Mouse (Mus musculus) testis, postnatal 14 days (tissue): ENCODE results near the gene Gnai1.
"Not testable (repeated sequence)": the region's sequence is repeated elsewhere in the genome, so short reads cannot be mapped to it uniquely, and the experiment has no call there.

Experiments used
- DNase-seq: peaks from one replicate; pipeline ENCODE4 v3.0.0; 2021; ENCODE audit warnings: low spot score

Gnai1 gene

GRCm38 (mm10) chr5:18360281-18360819 is at the start of gene Gnai1:
Gene Gnai1, minus strand, starts transcription at chr5:18360355.
- DNase-seq = peak; percentile 83

- no peak for DNase-seq
Observed at GRCm38 (mm10) chr5:18367864-18368263, 7.7 kb upstream of the Gnai1 start.

DNA sequence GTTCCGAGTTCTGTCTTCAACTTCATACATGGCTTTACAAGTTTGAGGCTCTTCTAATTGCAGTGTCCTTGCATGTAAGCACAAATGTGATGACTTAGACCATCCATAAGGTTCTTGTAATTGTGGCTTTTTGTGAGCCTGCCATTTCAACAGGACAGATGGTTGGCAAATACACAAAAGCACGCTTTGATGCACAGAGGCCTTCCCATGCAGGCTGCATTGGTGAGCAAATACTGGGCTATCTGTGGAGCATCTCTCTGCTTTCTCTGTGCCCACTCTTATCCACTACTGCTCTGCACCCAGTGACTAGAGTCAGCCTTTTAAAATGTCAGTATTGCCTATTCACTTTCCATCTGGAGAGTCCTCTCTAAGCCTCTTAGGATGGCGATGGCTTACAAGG is 5.3 kb upstream of the Gnai1 start:
- no peak for DNase-seq

DNA sequence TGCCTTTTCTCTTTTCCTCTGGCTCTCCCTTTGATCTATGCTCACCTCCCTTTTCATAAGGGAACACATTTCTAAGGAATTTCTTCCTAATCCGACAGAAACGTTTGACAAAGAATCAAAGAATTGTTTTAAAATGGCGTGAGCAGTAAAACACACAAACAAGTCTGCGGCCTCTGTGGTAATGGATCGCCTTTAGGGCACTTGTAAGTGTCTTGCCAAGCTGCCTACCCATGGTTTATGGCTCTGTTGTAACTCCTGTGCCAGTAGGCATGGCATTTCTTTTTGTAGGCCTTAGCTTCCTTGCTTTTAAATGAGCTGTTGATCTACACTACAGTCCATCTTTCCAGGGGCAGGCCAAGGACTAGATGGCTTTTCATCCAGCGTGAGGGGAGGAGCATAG is 801 bp upstream of the Gnai1 start:
- DNase-seq = no peak

DNA sequence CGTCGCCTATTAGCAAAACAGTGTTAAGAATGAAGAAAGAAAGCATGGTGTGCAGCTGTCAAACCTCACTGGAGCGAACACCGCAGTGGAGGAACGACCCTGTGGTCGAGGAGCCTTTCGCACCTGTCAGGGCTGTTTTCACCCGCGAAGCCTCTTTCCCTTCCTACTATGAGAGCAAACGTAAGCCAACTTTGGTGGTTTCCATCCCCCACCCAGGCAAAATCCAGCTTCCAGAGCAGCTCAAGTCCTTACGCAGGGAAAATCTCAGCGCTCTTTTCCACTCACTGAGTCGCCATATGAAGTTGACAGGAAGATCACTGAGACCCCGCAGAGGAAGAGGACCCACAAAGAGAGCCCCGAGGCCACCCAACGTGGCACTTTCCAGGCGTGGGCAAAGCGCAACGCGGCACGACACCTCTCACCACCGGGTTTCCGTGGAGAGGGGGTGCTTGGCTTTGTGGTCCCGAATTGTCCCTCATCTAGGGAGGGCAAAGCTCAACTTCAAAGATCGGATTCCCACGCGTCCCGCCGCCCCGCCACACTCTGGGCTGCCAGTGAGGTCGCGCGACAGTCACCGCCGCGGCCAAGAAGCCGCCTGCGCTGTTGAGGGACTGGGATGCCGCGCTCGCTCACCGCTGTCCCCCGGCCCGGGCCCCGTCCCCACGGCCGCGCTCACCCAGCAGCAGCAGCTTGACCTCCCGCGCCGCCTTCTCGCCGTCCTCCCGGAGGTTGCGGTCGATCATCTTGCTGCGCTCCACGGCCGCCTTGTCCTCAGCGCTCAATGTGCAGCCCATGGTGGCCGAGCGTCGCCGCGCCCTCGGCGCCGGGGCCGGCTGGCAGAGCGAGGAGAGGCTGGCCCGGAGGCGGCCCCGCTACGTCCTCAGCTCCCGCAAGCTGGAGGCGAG is 527 bp downstream of the Gnai1 start:
- DNase-seq = peak; percentile 35

DNA sequence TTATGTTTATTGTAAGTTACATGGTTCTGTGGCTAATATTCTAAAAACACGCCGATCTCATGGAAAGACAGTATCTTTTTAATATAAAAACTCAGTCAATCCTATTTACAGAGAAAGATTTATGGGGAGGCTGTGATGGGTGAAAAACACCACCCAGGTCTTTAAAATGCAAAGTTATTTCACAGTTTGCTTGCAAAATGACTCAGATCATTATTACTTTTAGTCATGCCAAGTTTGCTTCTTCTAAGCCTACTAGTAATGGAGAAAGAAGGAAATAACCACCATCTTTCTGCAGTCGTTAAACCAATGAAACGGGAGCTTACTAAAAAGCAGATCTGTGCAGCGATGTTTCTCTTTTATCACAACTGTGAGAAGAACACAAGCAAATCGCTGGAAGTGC is 1.4 kb downstream of the Gnai1 start:
- DNase-seq = no peak

DNA sequence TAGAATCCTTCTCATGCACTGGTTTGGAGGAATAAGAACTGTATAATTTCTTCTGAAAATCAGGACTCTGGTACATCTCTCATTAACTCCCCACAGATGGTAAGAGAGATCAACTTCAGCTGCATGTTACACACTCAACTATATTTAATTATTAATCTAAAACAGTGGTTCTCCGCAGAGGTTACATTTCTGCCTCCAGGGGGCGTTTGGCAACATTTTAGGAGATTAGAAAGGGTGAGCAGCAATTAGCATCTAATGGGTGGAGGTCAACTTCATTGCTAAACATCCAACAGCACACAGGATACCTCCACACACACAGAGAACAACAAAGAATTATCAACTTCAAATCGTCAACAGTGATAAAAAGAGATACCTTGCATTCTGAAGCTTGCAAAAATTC is 2.0 kb downstream of the Gnai1 start:
- no peak for DNase-seq

- DNase-seq = no peak
Observed at GRCm38 (mm10) chr5:18347297-18347696, 12.9 kb downstream of the Gnai1 start.

DNA sequence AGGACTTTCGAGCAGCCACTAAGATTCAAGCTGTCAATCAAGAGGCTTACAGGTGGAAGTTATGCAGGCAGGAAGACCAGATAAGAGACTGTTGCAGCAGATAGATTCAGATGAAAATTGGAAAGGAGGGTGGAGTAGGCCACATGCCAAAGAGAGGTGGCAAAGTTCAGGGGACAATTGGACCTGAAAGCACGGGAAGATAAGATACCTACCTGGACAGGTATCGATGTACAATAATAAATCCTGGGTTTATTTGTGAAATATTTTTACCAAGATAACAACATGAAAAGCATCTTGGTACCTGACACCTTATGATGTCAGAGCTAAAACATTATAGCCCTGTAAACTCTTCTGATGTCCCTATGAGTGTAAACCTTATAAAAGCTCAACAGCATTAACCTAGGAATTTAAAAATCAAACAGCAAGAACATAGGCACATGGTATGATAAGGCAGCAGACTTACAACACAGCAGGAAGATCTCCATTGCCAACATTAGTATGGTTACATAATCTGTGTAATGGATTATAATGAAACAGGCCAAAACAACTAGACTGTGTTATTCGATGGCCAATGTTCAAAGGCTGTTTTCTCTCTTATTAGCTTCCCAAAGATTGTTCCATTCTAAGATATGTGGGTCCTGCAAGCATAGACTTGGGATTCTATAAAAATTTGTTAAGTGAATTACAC is 16.6 kb downstream of the Gnai1 start:
- DNase-seq = no peak

DNA sequence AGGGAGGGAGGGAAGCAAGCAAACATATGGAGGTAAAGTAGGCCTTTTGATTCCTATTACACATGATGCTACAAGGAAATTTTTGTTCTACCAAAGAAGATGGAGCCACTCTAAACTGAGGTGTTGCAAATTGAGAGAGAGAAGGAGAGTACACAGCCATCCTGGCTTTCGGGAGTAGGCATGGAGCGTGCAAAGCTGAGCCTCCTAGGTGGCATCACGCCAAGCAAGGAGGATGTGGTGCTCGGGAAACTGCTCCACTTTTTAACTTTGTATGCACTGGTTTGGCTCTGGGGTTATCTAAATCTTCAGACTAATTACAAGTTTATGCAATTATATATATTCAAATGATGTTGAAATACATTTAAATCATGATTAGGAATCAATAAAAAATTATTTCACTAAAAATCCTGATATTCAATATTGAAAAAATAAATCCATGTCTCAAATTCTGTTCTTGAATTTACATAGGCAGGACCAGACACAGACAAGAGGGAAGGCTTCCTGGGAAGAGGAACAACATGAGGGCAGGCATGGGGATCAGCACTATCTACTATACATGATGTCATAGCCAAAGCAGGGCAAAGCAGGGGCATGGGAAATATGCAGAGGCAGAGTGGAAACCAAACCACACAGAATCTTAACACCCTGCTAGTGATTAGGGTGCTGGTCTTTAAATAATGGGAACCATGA is 17.2 kb downstream of the Gnai1 start:
- DNase-seq = no peak

- DNase-seq = not testable (repeated sequence)
Observed at GRCm38 (mm10) chr5:18341876-18342275, 18.3 kb downstream of the Gnai1 start.

- DNase-seq = no peak
Observed at GRCm38 (mm10) chr5:18332256-18332655, 27.9 kb downstream of the Gnai1 start.

GRCm38 (mm10) chr5:18330726-18331125 is 29.4 kb downstream of the Gnai1 start:
- DNase-seq = no peak

- DNase-seq = no peak
Observed at GRCm38 (mm10) chr5:18326159-18326558, 34.0 kb downstream of the Gnai1 start.

GRCm38 (mm10) chr5:18323534-18323933 is 36.6 kb downstream of the Gnai1 start:
- no peak for DNase-seq

DNA sequence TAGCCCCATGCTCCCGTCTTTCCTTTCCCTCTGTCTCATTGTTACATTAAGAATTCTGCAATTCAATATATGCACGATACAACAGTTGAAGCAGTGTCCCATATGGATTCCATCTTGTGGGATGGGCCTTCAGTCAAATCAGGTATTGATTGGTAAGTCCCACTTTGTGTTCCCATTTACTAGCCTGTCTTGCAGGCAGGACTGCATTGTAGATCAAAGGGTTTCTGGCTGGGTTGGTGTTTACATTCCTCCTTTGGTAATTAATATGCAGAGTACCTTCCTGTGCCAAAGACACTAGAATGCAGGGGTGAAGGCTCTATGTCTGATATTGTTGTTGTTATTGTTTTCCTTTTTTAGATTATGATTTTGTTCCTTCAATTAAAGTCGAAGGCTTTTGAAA is 38.5 kb downstream of the Gnai1 start:
- no peak for DNase-seq

DNA sequence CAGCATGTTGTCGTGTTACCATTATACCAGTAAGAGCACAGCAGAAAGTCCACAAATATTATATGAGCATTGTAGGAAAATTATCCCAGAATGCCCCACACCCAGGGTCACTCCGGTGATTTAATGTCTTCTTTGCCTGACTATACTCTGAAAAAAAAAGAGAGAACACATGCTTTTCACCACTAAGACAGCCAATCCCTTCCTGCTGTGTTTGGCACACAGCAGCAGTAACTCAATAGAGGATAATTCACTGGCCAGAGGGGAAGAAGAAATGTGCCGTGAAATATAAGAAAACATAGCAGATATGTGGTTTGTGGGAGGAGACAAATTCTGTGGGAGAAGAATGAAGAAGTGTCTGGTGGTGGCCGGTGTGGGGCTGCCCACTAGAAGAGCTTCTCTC is 41.3 kb downstream of the Gnai1 start:
- no peak for DNase-seq

DNA sequence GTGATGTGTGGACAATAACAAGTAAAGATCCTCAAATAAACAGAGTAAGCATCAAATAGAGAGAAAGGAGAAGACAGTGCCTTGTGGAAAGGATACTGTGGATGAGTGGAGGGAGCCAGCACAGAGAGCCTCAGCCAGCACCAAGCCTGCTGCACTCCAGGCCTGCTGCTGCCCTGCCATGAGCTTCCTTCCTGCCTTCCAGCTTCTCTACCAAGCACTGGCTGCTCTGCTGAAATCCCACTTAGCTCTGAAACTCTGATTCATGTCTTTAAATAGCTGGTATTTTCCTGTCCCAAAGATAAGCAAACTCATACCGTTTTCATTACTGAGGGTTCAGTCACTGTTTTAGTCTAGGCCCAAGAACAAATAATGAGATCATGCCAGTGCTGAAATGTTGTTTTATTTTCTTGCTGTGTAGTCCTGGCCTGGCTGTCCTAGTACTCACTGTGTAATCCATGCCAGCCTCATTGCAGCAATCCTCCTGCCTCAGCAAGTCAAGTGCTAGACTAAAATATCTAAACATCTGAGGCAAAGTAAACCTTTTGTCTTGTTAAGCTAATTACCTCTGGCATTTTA is 52.8 kb downstream of the Gnai1 start:
- DNase-seq = no peak

- DNase-seq = no peak
Observed at GRCm38 (mm10) chr5:18296584-18296983, 63.6 kb downstream of the Gnai1 start.

DNA sequence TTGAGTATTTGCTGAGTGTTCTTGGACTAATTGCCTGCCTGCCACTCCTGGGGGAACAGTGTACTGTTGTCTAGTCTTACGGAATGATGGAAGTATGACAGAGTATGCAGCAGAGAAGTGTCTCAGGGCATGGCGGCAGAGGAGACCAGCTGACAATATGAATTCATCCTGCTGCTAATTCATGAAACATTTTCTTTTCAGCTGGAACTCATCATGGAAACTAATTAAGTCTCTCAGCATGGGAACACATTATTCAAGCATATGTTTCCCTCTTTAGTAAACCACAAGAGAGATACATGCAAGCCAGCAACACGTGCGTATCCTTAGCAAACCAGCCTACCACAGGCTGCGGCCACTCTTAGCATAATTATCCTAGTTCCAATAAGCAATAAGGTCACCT is 67.4 kb downstream of the Gnai1 start:
- DNase-seq = no peak

DNA sequence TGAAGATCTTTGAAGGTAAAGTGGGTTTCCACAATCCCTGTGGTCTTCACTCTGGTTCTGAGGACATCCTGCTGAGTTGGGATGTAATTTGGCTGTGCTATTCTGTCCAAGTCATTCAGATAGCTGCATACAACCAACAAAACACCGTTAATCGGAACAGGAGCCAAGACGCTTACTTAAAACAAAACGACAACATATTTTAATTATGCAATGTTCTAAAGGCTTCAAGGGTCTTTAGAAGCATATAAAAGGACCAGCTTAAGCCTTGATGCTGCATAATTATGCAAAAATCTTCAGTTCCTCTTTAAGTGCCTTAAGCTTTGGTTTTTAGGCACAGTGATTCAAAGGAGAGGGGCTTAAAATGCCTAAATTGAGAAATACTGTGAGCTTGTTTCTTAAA is 70.6 kb downstream of the Gnai1 start:
- no peak for DNase-seq

DNA sequence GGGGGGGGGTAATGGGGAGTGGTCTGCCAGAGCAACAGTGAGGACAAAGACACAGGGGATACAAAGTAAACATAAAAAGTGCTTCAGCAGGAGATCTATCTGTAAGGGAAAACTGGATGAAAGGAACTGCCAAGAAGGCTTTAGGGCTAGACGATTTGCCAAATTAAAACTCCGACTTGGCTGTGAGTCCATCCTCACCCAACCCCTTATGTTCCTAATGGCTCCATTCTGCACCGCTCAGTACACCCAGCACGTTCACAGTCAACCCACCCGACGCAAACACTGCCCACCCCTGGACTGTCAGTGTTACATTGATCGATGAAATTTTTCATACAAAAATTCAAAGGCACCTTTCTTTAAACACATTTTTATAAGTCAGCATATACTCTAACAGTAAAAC is 71.5 kb downstream of the Gnai1 start:
- DNase-seq = no peak
